Mouse (Mus musculus): ENCODE measurements around the gene Grip1. TPM values are rescaled to one million over a fixed set of nuclear protein-coding genes. Genes with fewer than 3 reads are reported as not detected.
A peak's percentile ranks its signal among the peaks of the same experiment; 100 is the strongest.

Grip1 gene
- polyA plus RNA-seq, 1 experiment from 2014 or later = 4.9 TPM

DNA sequence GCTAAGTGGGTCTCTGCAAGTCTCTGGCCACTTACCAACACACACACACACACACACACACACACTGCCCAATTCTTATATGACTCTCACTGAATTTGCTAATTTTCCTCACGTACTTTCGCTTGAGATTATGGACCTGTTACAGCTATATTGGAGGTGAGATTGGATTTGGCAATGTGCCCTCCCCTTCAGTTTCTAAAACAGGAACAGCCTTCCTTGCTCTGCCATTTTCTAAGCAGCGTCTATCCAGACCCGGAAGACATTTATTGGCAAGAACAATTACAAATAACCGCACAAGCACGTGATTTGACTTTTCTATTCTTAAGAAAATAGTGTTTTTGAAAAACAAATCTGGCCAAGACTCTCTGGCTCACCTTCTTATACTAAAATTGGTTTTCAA lies 590.6 kb downstream of the Grip1 start:
- Histone ChIP-seq H3K4me2 (no peak overlapping the region), H3K4me1 (ENCODE audit: control insufficient read depth, insufficient read depth, low read length) (no peaks in the 10 kb centered on the region), H3K27ac (ENCODE audit: low read depth, low read length) (no peak overlapping the region), H3K9me3 (replicated peaks; ENCODE audit: control insufficient read depth, low read length) (no peaks in the 10 kb centered on the region), H3K9ac (ENCODE audit: low read depth, low read length) (no peak overlapping the region), H3K27me3 (ENCODE audit: control insufficient read depth, insufficient read depth, low read length) (no peaks in the 10 kb centered on the region), H3K4me3 (ENCODE audit: low read depth, low read length) (no peak overlapping the region), H3K36me3 (ENCODE audit: control insufficient read depth, insufficient read depth, low read length) (no peaks in the 10 kb centered on the region)
- WGBS (ENCODE audit: insufficient replicate concordance) = 89% methylated on average over 6 of the region's 6 CpGs
- no peak for ATAC-seq (replicated peaks; ENCODE audit: insufficient number of reproducible peaks, low FRiP score, low TSS enrichment)

DNA sequence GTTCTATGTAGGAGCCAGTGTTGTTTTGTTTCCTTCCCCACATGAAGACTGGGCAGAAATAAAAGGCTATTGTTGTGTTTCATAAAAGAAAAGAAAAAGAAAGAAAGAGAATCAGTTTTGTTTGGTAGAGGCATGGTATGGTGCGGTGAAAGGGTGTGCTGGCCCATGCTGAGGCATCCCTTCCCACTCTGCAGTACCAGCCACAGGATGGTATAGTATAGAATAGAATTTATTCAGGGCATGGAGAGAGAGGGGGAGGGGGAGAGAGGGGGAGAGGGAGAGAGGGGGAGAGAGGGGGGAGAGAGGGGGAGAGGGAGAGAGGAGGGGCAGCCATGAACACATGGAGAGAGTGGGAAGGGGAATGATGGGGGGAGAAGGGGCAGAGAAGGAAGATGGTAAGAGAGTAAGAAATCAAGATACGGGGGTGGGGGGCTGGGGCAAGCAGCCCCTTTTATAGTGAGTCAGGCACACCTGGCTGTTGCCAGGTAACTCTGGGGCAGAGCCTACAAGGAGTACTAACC lies 591.1 kb downstream of the Grip1 start:
- Histone ChIP-seq H3K9me3 (replicated peaks; ENCODE audit: control insufficient read depth, low read length) (no peaks in the 10 kb centered on the region), H3K27ac (ENCODE audit: low read depth, low read length) (no peak overlapping the region), H3K36me3 (ENCODE audit: control insufficient read depth, insufficient read depth, low read length) (no peaks in the 10 kb centered on the region; the same call in 1 of the 2 replicates), H3K9ac (ENCODE audit: low read depth, low read length) (no peak overlapping the region), H3K27me3 (ENCODE audit: control insufficient read depth, insufficient read depth, low read length) (no peaks in the 10 kb centered on the region), H3K4me3 (ENCODE audit: low read depth, low read length) (no peak overlapping the region), H3K4me2 (no peak overlapping the region), H3K4me1 (ENCODE audit: control insufficient read depth, insufficient read depth, low read length) (no peaks in the 10 kb centered on the region)
- no peak for ATAC-seq (replicated peaks; ENCODE audit: insufficient number of reproducible peaks, low FRiP score, low TSS enrichment)
- 93% methylated on average over 2 of the region's 2 CpGs for WGBS (ENCODE audit: insufficient replicate concordance)

DNA sequence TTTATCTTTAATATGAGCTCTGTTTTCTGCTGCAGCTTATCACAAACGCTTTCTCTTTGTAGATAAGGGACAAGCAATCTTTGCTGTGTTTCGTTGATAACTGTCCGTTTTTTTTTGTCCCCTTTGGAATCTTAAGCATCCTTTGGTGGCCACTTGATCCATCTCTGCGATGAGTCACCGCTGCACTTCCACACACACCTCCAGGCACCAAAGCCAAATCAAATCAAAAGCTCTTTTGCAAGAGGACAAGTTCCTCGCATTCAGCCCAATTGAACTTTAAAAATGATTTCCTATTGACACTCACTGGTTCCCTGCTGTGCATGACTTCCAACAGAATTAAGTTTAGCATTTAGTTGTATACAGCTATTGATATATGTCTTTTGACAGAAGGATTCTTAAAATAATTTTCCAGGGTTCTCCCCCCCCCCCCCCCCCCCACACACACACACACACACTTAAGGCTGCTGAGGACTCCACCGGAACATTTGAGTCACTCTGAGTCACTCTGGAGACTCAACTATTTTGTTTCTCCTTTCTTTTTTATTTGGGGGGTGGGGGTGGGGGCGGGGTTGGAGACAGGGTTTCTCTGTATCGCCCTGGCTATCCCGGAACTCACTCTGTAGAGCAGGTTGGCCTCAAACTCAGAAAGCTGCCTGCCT lies 607.1 kb downstream of the Grip1 start:
- Histone ChIP-seq H3K9me3 (replicated peaks; ENCODE audit: control insufficient read depth, low read length) (no peaks in the 10 kb centered on the region), H3K36me3 (ENCODE audit: control insufficient read depth, insufficient read depth, low read length) (no peaks in the 10 kb centered on the region), H3K4me3 (ENCODE audit: low read depth, low read length) (no peak overlapping the region), H3K27ac (ENCODE audit: low read depth, low read length) (no peak overlapping the region), H3K4me1 (ENCODE audit: control insufficient read depth, insufficient read depth, low read length) (peaks cover 13% of the 10 kb centered on the region), H3K9ac (ENCODE audit: low read depth, low read length) (no peak overlapping the region), H3K4me2 (peak overlapping the region; percentile 32), H3K27me3 (ENCODE audit: control insufficient read depth, insufficient read depth, low read length) (no peaks in the 10 kb centered on the region)
- WGBS (ENCODE audit: insufficient replicate concordance) = 30% methylated on average over 10 of the region's 10 CpGs
- ATAC-seq (replicated peaks; ENCODE audit: insufficient number of reproducible peaks, low FRiP score, low TSS enrichment) = 0 out of 2 replicates have a peak, but pooled peaks have one; percentile 14

DNA sequence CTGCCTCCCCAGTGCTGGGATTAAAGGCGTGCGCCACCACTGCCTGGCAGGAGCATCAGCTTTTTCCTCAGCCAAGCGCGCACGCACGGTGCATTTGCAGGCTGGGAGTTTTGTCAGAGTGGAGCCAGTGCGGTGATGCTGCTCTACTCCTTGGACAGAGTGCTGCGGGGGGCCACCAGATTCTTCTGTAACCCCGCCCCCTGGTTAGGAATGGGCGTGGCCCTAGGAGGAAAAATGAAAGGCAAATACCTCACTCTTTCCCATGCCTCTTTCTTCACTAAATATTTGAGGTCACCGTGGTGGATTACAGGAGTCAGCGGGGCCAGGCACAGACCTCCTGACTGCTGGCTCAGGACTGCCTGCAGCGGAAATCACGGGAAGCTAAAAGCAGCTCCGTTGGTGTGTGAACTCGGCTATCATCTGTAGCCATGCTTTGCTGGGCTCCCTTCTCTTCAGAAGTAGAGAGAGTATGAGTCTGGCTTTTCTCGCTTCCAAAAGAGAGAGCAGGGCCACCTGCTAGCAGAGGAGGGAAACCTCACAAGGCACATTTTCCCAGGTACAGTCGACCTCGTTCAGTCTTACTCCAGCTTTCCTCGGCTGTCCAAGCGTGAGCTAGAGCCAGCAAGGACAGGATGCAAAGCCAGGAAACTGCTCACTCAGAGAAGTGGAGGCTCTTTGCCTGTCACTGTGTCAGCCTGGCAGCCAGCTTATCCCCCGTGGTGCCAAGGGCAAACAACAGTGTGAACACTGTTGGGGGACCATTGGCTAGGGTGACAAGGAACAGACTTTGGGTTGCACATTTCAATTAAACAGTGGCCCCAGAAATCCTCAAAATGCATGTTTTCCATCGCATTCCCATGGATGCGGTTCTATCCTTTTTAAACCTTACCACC lies 607.9 kb downstream of the Grip1 start:
- H3K9me3 ChIP-seq (replicated peaks; ENCODE audit: control insufficient read depth, low read length) = no peaks in the 10 kb centered on the region
- peak overlapping the region; percentile 44 for H3K4me2 ChIP-seq
- no peak overlapping the region for H3K9ac ChIP-seq (ENCODE audit: low read depth, low read length)
- H3K4me1 ChIP-seq (ENCODE audit: control insufficient read depth, insufficient read depth, low read length) = peaks cover 13% of the 10 kb centered on the region
- H3K4me3 ChIP-seq (ENCODE audit: low read depth, low read length) = 0 out of 2 replicates have a peak overlapping the region, but pooled peaks have one; percentile 8
- no peaks in the 10 kb centered on the region for H3K36me3 ChIP-seq (ENCODE audit: control insufficient read depth, insufficient read depth, low read length)
- no peak overlapping the region for H3K27ac ChIP-seq (ENCODE audit: low read depth, low read length)
- WGBS (ENCODE audit: insufficient replicate concordance) = 64% methylated on average over 24 of the region's 24 CpGs
- H3K27me3 ChIP-seq (ENCODE audit: control insufficient read depth, insufficient read depth, low read length) = no peaks in the 10 kb centered on the region
- ATAC-seq (replicated peaks; ENCODE audit: insufficient number of reproducible peaks, low FRiP score, low TSS enrichment) = 0 out of 2 replicates have a peak, but pooled peaks have one; percentile 2

DNA sequence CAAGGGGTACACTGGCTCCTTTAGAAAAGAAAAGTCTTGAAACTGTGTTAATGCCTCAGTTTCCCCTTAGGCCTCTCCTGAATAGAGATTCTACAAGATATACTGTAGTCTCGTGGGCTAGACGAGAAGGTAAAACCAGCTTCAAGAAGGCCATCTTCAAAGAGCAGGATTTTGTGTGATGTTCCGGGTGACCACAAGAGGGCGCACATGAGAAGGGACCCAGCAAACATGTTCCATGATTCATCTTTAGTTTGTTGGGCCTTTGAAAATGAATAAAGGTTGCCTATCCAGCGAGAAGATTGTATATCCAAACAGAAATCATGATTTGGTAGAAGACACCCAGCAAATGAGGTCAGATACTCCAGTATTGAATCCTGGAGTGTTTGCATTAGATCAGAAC lies 610.8 kb downstream of the Grip1 start:
- Histone ChIP-seq H3K36me3 (ENCODE audit: control insufficient read depth, insufficient read depth, low read length) (no peaks in the 10 kb centered on the region), H3K27ac (ENCODE audit: low read depth, low read length) (no peak overlapping the region), H3K9ac (ENCODE audit: low read depth, low read length) (no peak overlapping the region), H3K27me3 (ENCODE audit: control insufficient read depth, insufficient read depth, low read length) (no peaks in the 10 kb centered on the region), H3K9me3 (replicated peaks; ENCODE audit: control insufficient read depth, low read length) (no peaks in the 10 kb centered on the region), H3K4me1 (ENCODE audit: control insufficient read depth, insufficient read depth, low read length) (peaks cover 13% of the 10 kb centered on the region), H3K4me2 (no peak overlapping the region), H3K4me3 (ENCODE audit: low read depth, low read length) (no peak overlapping the region)
- WGBS (ENCODE audit: insufficient replicate concordance) = 24% methylated on average over 5 of the region's 5 CpGs
- ATAC-seq (replicated peaks; ENCODE audit: insufficient number of reproducible peaks, low FRiP score, low TSS enrichment) = no peak

DNA sequence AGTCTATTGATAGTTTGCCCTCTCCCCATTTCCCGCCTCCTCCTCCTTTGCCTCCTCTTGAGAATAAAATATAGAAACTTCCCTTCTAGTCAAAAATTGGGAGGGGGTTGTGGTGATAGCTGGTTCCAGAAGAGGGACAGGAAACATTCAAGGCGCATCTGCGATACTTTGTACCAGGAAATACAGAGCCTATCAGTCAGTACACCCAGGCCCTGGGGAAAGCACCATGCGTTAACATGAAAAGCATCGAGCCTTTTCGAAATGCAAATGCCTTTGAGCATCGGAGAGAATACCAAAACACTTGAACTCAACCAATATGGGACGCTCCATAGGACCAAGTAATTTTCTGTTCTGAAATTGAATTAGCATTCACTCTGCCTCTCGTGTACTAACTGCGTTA lies 612.7 kb downstream of the Grip1 start:
- Histone ChIP-seq H3K9ac (ENCODE audit: low read depth, low read length) (no peak overlapping the region), H3K36me3 (ENCODE audit: control insufficient read depth, insufficient read depth, low read length) (no peaks in the 10 kb centered on the region), H3K4me1 (ENCODE audit: control insufficient read depth, insufficient read depth, low read length) (peaks cover 5% of the 10 kb centered on the region; the same call in 1 of the 2 replicates), H3K4me3 (ENCODE audit: low read depth, low read length) (no peak overlapping the region), H3K9me3 (replicated peaks; ENCODE audit: control insufficient read depth, low read length) (no peaks in the 10 kb centered on the region), H3K4me2 (no peak overlapping the region), H3K27ac (ENCODE audit: low read depth, low read length) (no peak overlapping the region), H3K27me3 (ENCODE audit: control insufficient read depth, insufficient read depth, low read length) (no peaks in the 10 kb centered on the region)
- ATAC-seq (replicated peaks; ENCODE audit: insufficient number of reproducible peaks, low FRiP score, low TSS enrichment) = no peak
- WGBS (ENCODE audit: insufficient replicate concordance) = 91% methylated on average over 10 of the region's 10 CpGs

DNA sequence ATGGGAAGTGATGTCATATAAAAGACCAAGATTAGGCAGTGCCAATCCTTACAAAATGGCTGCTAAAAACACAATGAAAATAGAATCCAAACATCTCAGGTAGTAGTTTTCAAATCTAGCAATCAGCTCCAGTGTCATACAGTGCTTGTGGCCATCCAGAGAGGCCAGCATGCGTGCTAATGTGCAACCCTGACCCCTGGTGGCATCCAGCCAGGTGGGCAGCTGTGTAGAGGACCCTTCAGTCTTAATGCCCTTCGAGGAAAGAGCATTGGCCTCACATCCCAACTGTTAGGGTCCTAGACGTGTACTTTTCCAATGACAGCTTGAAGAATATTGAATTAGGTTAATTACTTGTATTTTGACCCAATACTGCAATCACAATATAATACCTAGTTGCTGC lies 624.2 kb downstream of the Grip1 start:
- H3K9ac ChIP-seq (ENCODE audit: low read depth, low read length) = no peak overlapping the region
- WGBS (ENCODE audit: insufficient replicate concordance) = 74% methylated on average over 3 of the region's 3 CpGs
- no peak for ATAC-seq (replicated peaks; ENCODE audit: insufficient number of reproducible peaks, low FRiP score, low TSS enrichment)

DNA sequence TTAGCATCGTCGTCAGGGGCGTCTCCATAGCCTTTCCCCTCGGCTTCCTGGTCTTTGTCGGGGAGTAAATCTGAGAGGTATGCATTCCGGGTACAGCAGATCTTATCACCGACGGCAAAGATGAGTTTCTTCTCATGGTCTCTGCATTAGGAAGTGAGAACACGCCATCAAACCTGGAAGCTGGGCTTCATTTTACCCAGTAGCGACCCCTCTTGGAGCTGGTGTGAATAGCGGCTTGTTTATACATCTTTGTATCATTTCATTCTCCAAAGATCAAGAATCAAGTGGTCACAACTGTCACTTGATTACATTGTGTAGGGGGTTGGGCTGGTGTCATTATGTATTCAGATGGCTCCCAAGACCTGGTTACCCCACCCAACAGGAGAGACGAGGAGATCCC lies 638.9 kb downstream of the Grip1 start:
- Histone ChIP-seq H3K9me3 (replicated peaks; ENCODE audit: control insufficient read depth, low read length) (no peaks in the 10 kb centered on the region), H3K4me3 (ENCODE audit: low read depth, low read length) (no peak overlapping the region), H3K9ac (ENCODE audit: low read depth, low read length) (no peak overlapping the region), H3K4me1 (ENCODE audit: control insufficient read depth, insufficient read depth, low read length) (no peaks in the 10 kb centered on the region), H3K4me2 (no peak overlapping the region), H3K36me3 (ENCODE audit: control insufficient read depth, insufficient read depth, low read length) (peaks cover 9% of the 10 kb centered on the region; the same call in 1 of the 2 replicates), H3K27ac (ENCODE audit: low read depth, low read length) (no peak overlapping the region), H3K27me3 (ENCODE audit: control insufficient read depth, insufficient read depth, low read length) (no peaks in the 10 kb centered on the region)
- no peak for ATAC-seq (replicated peaks; ENCODE audit: insufficient number of reproducible peaks, low FRiP score, low TSS enrichment)
- 86% methylated on average over 12 of the region's 12 CpGs for WGBS (ENCODE audit: insufficient replicate concordance)

More for the DNA sequence above, 624.2 kb downstream of the Grip1 start:
- no peak overlapping the region for H3K27ac ChIP-seq (ENCODE audit: low read depth, low read length)
- no peaks in the 10 kb centered on the region for H3K9me3 ChIP-seq (replicated peaks; ENCODE audit: control insufficient read depth, low read length)
- no peaks in the 10 kb centered on the region for H3K4me1 ChIP-seq (ENCODE audit: control insufficient read depth, insufficient read depth, low read length)
- no peaks in the 10 kb centered on the region; the same call in 1 of the 2 replicates for H3K36me3 ChIP-seq (ENCODE audit: control insufficient read depth, insufficient read depth, low read length)
- no peak overlapping the region for H3K4me2 ChIP-seq
- no peak overlapping the region for H3K4me3 ChIP-seq (ENCODE audit: low read depth, low read length)
- no peaks in the 10 kb centered on the region for H3K27me3 ChIP-seq (ENCODE audit: control insufficient read depth, insufficient read depth, low read length)

Data from heart, embryonic 11.5 days (tissue).